Mouse (Mus musculus) midbrain, embryonic 10.5 days (tissue): ENCODE data around the gene Cltb. TPM values are rescaled to one million over a fixed set of nuclear protein-coding genes. Genes with fewer than 3 reads are reported as not detected.
"Not testable (repeated sequence)": the region's sequence is repeated elsewhere in the genome, so short reads cannot be mapped to it uniquely, and the experiment has no call there.

ENCODE experiments used
- DNase-seq: peaks from one replicate; pipeline ENCODE4 v3.0.0-alpha.2; 2017; ENCODE audit warnings: low spot score
- H3K27ac ChIP-seq: fragments of 300-500 bp; sonication (generic); replicated peaks from 2 replicates; pipeline ENCODE4 v1.5.1; 2016; ENCODE audit warnings: mild to moderate bottlenecking
- H3K27me3 ChIP-seq: fragments of 300-500 bp; sonication (generic); 2 replicates; pipeline ENCODE4 v1.6.1; 2016; ENCODE audit warnings: low read depth, mild to moderate bottlenecking; ENCODE audit not compliant: poor library complexity, severe bottlenecking
- H3K36me3 ChIP-seq: fragments of 300-500 bp; sonication (generic); 2 replicates; pipeline ENCODE4 v1.6.1; 2016; ENCODE audit warnings: mild to moderate bottlenecking, moderate library complexity
- H3K4me1 ChIP-seq: fragments of 300-500 bp; sonication (generic); 2 replicates; pipeline ENCODE4 v1.6.1; 2016
- H3K4me3 ChIP-seq: fragments of 300-500 bp; sonication (generic); 2 replicates; pipeline ENCODE4 v1.5.1; 2016; ENCODE audit warnings: mild to moderate bottlenecking, moderate library complexity
- H3K9me3 ChIP-seq: fragments of 300-500 bp; sonication (generic); replicated peaks from 2 replicates; pipeline ENCODE4 v1.6.1; 2016; ENCODE audit warnings: mild to moderate bottlenecking
- whole genome bisulfite sequencing: fragments of 180-500 bp; shearing (Covaris S2); methylation state at CpG from one replicate; pipeline ENCODE4 v1.1.7; 2016; 5-methylcytosine and 5-hydroxymethylcytosine counted together
- polyA plus RNA-seq: library from polyadenylated mRNA; unstranded; fragments of >200 nt; fragmentation: Nextera tagmentation; extraction: Ambion mirVana; gene quantifications from 2 replicates; pipeline ENCODE4 v1.2.1, GENCODE M21; 2016

Gene Cltb
- polyA plus RNA-seq, result 18.7 and 24.3 TPM in 2 replicates

DNA sequence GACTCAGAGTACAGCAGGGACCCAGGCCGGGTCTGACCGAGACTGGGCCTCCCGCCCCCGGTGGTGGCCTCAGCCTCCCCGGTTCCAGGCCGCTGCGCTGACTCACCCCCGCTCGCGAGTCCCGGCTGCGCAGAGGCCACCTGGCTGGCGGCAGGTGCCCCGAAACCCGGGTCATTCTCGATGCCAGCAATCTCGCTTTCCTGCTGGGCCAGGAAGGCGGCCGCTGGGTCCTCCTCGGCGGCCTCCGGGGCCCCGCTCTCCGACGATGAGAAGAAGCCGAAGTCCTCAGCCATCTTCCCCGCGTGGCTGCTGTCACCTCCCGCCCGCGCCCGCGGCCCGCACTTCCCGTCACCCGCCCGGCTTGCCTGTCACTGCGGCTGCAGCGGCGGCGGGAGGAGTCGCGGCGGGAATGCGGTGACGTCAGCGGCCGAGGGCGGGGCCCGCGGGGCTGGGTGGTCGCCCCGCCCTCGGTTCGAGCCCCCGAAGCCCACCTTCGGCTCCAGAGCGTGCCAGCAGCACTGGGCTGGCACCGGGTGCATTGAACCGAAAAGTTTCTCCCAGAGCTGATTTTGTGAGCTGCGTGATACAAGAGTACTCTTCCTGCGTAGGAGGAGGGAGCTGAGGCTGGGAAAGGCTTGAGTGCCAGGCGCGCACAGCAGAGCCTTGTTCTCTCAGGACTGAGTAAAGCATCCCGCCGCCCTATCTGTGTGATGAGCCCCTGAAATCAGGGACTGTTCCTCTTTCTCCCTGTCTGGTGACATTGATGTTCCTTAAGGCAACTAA, at the start of gene Cltb:
TSS of gene Cltb (minus strand) at position 373 of the 783 bp plus-strand sequence.
- H3K4me3 ChIP-seq, result peak within 1 kb of the TSS; percentile 65
- H3K4me1 ChIP-seq, result peaks cover 28% of the 10 kb centered on the region
- peak within 1 kb of the TSS; percentile 61 for H3K27ac ChIP-seq
- peaks cover 45% of the 10 kb centered on the region for H3K27me3 ChIP-seq
- no peaks in the 10 kb centered on the region for H3K9me3 ChIP-seq
- WGBS, result under 1% methylated on average over 66 of the region's 66 CpGs
- DNase-seq, result peak; percentile 85
- H3K36me3 ChIP-seq, result no peaks in the 10 kb centered on the region

DNA sequence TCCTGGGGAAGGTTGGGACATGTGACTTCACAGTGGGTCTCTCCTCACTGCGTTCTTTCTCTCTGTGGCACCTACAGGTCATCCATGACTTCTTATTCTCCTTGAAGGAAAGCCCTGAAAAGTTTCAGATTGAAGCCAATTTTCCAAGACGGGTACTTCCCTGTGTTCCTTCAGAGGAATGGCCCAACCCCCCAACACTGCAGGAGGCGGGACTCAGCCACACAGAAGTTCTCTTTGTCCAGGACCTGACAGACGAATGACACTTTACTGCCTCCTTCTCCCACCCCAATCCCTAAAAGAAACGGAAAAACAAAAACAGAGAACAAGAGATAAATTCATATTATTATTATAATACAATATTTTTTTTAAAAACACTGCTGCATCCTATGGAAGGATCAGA, 49.7 kb upstream of the Cltb start:
- no peaks in the 10 kb centered on the region for H3K9me3 ChIP-seq
- no peak for DNase-seq
- H3K27ac ChIP-seq, result no peak overlapping the region
- no peaks in the 10 kb centered on the region for H3K27me3 ChIP-seq
- H3K36me3 ChIP-seq, result peaks cover 97% of the 10 kb centered on the region
- H3K4me3 ChIP-seq, result no peak overlapping the region
- WGBS, result 70% methylated on average over 5 of the region's 5 CpGs
- no peaks in the 10 kb centered on the region for H3K4me1 ChIP-seq

DNA sequence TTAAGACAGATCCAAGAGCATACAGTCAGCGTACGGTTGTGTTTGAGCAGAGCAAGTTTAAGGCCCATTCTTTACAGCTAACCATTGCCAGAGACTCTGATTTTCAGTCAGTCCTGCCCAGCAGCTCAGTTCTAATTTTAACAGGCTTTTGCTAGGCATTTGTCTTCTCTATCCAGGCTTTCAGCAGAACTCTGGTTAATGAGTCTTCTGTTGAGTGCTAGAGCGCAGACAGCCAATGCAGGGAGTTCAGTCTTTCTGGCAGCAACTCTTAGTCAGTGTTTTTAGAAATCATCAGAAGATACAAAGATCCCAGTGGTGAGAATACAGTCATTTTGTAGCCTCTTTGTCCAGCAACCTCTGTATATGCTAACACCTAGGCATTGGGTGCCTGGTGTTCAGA, 39.3 kb upstream of the Cltb start:
- WGBS, result 97% methylated on average over 3 of the region's 3 CpGs
- DNase-seq, result no peak
- Histone ChIP-seq H3K27me3 (no peaks in the 10 kb centered on the region), H3K27ac (no peak overlapping the region), H3K9me3 (no peaks in the 10 kb centered on the region), H3K4me3 (no peak overlapping the region), H3K4me1 (no peaks in the 10 kb centered on the region), H3K36me3 (peaks cover 100% of the 10 kb centered on the region)

DNA sequence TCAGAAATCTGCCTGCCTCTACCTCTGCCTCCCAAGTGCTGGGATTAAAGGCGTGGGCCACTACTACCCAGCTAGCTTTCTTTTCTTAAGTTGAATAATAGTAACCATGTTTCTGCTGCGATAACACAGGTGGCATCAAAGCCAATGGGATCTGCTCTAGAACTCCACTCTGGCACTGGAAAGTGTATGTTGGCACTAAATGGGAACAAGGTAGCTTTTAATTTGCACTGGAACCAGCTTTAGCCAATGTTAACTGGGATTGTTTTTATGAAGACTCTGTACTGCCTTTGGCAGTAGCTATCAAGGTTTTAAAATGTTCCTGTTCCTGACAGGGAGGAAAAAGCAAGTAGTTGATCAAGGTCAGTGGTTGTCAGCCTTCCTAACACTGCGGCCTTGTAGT, 23.9 kb upstream of the Cltb start:
- 94% methylated on average over 3 of the region's 3 CpGs for WGBS

DNA sequence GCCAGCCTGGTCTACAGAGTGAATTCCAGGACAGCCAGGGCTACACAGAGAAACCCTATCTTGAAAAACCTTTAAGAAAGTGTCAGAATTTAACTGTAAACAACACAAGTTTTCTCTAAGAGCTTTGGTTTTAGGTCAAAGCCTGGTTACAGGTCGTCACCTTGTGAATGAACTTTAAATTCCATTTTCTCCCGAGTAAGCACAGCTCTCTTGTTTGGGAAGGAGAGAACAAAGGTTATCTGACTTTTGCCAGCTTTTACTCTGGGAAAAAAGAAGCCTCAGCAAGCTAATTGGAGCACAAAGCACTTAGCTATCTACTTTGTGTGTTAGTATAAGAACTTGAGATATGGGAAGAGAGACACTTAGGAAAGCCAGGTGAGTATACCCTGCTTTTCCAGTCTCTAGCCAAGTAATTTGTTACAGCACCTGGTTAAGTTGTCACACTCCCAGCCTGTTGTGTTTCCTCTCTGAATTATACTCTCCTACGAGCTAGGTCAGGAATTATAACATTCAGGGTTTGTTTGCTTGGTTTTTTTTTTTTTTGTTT, 21.7 kb upstream of the Cltb start:
- no peak overlapping the region for H3K27ac ChIP-seq
- no peaks in the 10 kb centered on the region for H3K27me3 ChIP-seq
- 84% methylated on average over 3 of the region's 3 CpGs for WGBS
- peaks cover 77% of the 10 kb centered on the region for H3K36me3 ChIP-seq
- H3K4me1 ChIP-seq, result no peaks in the 10 kb centered on the region
- no peak overlapping the region for H3K4me3 ChIP-seq
- no peaks in the 10 kb centered on the region for H3K9me3 ChIP-seq
- DNase-seq, result no peak

More for the DNA sequence above, 23.9 kb upstream of the Cltb start:
- no peaks in the 10 kb centered on the region for H3K27me3 ChIP-seq
- DNase-seq, result no peak
- no peaks in the 10 kb centered on the region for H3K4me1 ChIP-seq
- H3K9me3 ChIP-seq, result no peaks in the 10 kb centered on the region
- H3K36me3 ChIP-seq, result peaks cover 90% of the 10 kb centered on the region
- H3K4me3 ChIP-seq, result no peak overlapping the region
- H3K27ac ChIP-seq, result no peak overlapping the region

DNA sequence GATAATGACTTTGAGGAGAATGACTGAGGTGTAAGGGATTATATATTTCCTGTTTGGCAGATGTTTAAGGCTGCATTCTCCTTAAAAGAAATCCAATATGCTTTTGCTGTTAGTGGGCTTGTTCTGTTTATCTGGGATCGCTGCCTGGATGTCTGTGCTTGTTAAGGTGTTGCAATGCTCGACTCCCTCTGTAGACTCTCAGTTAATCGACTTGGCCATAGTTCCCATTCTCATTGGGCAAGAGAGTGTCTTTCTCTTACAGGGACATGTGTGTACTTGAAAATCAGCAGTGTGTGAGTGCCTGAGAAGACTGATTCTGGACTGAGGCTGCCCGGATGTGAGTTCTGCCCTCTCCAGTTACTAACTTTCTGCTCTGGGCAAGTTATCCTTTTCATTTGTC, 18.0 kb upstream of the Cltb start:
- Histone ChIP-seq H3K4me1 (0 out of 2 replicates have a peak, but pooled peaks cover 5% of the 10 kb centered on the region), H3K27me3 (no peaks in the 10 kb centered on the region), H3K9me3 (no peaks in the 10 kb centered on the region), H3K4me3 (no peak overlapping the region), H3K36me3 (peaks cover 73% of the 10 kb centered on the region), H3K27ac (no peak overlapping the region)
- 89% methylated on average over 4 of the region's 4 CpGs for WGBS
- no peak for DNase-seq

DNA sequence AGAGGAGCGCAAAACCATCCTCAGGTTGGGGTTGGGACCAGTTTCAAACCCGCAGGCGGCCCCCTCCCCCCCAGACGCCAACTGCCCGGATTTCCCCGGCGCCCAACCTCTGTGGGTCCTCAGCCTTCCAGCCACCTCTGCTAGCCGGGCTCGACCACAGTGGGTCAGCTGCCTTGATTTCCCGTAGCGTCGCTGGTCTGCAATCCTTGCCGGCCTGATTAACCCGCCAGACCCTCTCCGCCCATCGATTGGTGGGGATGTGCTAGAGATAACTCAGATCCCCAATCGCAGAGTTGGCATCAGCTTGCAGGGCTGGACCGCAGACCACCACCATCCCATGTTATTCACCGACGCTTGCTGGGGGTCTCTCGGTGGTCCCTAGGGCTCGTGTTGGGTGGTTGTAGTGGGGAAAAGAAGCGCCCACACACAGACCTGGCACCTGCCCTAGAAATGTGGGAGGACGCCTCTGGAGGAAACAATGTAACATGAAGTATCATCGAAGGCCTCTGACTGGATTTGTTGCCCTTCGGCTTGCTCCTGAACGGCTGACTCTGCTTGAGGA, 10.9 kb upstream of the Cltb start:
- 3% methylated on average over 27 of the region's 27 CpGs for WGBS
- H3K36me3 ChIP-seq, result peaks cover 25% of the 10 kb centered on the region
- H3K4me3 ChIP-seq, result peak overlapping the region; percentile 97
- H3K27ac ChIP-seq, result peak overlapping the region; percentile 98
- no peak for DNase-seq
- H3K4me1 ChIP-seq, result peaks cover 24% of the 10 kb centered on the region
- no peaks in the 10 kb centered on the region for H3K9me3 ChIP-seq
- no peaks in the 10 kb centered on the region for H3K27me3 ChIP-seq

DNA sequence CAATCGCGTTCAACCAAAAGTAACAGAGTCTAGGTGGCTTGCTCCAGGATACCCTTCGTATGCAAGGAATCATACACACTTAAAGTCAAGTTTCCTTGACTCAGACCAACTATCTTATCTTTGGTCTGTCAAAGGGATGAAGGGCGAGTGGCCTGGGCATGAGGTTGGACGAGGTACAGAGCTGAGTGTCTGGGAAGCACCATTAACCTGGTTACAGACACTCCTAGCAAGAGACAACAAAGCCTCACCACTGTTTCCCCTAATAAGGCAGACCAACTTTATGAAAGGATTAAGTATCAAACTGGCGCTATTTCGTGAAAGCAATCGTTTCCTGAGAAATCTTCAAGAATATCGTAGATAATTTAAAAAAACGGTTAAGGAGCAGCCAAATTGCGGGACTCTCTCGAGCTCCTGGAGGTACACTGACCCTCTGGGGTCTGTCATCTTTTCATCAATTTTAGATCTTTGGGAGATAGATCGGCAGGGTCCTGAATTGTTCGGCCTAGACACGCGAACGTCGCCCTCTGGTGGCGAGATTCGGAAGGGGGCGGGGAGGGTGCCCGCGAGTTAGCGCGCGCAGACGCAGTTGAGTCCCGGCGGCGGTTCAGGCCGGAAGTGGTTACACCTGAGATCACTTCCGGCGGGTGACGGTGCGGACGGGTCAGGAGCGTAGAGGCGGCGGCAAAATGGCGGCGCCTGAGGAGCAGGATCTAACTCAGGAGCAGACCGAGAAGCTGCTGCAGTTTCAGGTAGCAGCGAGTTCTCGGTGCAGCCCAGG, 10.2 kb upstream of the Cltb start, which contains the start of gene Faf2:
TSS of gene Faf2 (plus strand) at position 630 of the 778 bp plus-strand sequence.
- peak within 1 kb of the TSS; percentile 97 for H3K4me3 ChIP-seq
- WGBS, result 12% methylated on average over 44 of the region's 44 CpGs
- H3K9me3 ChIP-seq, result no peaks in the 10 kb centered on the region
- H3K36me3 ChIP-seq, result peaks cover 19% of the 10 kb centered on the region
- peak within 1 kb of the TSS; percentile 98 for H3K27ac ChIP-seq
- peaks cover 24% of the 10 kb centered on the region for H3K4me1 ChIP-seq
- H3K27me3 ChIP-seq, result no peaks in the 10 kb centered on the region
- peak; percentile 99 for DNase-seq

DNA sequence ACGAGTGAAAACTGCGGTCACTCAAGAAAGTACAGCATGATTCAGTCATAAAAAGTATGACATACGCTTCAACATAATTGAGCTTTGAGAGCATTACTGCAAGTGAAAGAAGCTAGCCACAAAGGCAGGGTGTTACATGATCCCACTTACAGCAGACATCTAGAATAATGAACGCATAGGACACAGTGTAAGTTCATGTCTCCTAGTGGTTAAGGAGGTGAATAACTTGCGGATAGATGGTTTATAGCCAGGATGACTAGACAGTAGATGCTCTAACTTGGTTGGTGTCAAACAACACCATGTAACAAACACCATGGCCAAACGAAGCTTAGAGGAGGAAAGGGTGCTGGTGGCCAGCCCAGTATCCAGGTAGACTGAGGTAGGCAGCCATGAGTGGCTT, 5.9 kb upstream of the Cltb start:
- H3K4me1 ChIP-seq, result no peaks in the 10 kb centered on the region
- H3K27ac ChIP-seq, result no peak overlapping the region
- H3K9me3 ChIP-seq, result no peaks in the 10 kb centered on the region
- no peak overlapping the region for H3K4me3 ChIP-seq
- no peaks in the 10 kb centered on the region for H3K27me3 ChIP-seq
- no peaks in the 10 kb centered on the region for H3K36me3 ChIP-seq
- 75% methylated on average over 6 of the region's 6 CpGs for WGBS
- no peak for DNase-seq

DNA sequence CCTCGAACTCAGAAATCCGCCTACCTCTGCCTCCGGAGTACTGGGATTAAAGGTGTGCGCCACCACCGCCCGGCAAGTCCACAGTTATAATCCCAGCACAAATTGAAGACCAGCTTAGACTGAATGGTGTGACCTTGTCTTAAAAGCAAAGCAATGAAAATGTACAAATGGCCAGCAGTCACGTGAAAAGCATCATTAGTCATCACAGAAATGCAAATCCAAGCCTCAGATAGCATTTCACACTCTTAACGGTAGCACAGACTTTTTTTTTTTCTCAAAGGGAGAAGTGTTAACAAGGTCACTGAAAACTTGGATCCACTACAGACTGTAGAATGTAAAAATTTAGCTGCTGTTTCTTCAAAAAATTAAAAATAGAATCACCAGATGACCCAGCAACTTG, 5.2 kb upstream of the Cltb start:
- H3K9me3 ChIP-seq, result no peaks in the 10 kb centered on the region
- H3K27ac ChIP-seq, result no peak overlapping the region
- H3K36me3 ChIP-seq, result no peaks in the 10 kb centered on the region
- no peak for DNase-seq
- H3K27me3 ChIP-seq, result no peaks in the 10 kb centered on the region
- H3K4me1 ChIP-seq, result peaks cover 5% of the 10 kb centered on the region
- H3K4me3 ChIP-seq, result no peak overlapping the region
- 83% methylated on average over 8 of the region's 8 CpGs for WGBS

DNA sequence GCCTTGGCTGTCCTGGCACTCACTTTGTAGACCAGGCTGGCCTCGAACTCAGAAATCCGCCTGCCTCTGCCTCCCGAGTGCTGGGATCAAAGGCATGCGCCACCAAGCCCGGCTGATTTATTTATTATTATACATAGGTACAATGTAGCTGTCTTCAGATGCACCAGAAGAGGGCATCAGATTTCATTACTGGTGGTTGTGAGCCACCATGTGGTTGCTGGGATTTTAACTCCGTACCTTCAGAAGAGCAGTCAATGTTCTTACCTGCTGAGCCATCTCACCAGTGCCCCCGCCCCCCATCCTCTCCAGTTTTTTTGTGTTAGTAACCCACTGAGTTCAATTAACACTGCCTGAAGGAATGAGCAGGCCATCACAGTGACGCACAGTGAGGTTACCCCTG, 2.0 kb upstream of the Cltb start:
- not testable (repeated sequence) for H3K36me3 ChIP-seq, H3K9me3 ChIP-seq, H3K4me3 ChIP-seq, H3K27ac ChIP-seq, DNase-seq
- Histone ChIP-seq H3K4me1 (peaks cover 28% of the 10 kb centered on the region), H3K27me3 (peaks cover 29% of the 10 kb centered on the region)
- 90% methylated on average over 8 of the region's 8 CpGs for WGBS

DNA sequence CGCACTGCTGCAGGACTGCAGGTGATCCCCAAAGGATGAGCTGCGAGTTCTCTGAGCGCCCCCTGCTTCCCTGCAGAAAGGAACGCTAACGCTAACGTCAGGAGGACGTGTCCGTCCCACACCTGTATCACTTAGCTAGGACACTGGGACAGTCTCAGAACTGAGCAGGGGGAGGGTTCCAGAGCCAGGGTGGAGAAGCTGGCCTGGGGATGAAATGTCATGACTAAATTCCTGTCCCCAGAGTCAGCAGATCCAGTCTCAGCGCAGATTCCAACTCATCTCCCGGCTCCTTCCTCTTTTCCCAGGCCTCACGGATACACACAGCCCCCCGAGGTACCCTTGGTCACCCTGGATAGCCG, 552 bp downstream of the Cltb start:
- Histone ChIP-seq H3K27ac (peak overlapping the region; percentile 61), H3K4me1 (peaks cover 28% of the 10 kb centered on the region), H3K4me3 (peak overlapping the region; percentile 65), H3K27me3 (peaks cover 51% of the 10 kb centered on the region), H3K9me3 (no peaks in the 10 kb centered on the region), H3K36me3 (no peaks in the 10 kb centered on the region)
- DNase-seq, result no peak
- WGBS, result 4% methylated on average over 13 of the region's 13 CpGs
